Mouse (Mus musculus) kidney, postnatal 4 days (tissue): ENCODE results near the gene Sh3gl2.

Source experiments
- DNase-seq, 2 experiments: peaks; one replicate each; pipeline ENCODE4 v3.0.0; 2021; ENCODE audit warnings: mixed read lengths in 2 of 2

Sh3gl2 gene

DNA sequence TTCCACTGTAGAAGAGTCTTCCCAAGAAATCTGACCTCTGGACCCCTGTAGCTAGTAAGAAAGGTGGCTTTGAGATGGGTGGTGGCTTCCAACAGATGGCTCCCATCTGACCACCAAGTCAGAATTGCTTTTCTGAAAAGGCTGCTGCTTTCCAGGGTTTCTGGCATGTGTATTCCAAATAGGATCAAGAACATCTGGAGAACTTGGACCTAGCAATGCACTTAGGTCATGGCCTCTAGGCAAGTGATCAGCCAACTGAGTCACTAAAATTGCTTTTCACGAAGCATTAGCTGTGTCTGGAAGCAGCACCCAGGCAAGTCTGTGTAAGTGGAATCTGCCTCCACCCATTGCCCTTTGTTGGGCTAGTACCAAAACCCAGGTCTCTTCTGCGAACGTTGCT is 414.3 kb downstream of the Sh3gl2 start:
- peak in 1 of 2 experiments; percentile 2 for DNase-seq

DNA sequence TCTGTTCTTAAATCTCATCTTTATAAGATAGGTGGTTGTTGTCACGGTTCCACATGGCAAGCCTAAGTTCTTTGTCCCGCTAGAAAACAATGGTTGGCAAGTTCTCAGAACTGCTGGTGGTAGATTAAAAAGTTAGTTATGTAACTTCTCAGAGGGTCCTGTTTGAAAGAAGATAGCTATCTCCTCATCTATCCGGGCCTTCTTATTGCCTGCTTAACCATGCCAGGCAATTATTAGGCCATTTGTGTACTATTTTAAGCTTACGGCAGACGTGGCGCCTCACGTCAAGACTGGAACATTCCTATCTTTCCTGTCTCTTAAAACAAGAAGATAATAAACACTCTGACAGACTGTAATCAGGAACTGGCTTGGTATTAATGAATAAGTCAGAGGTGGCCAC is 424.5 kb downstream of the Sh3gl2 start:
- DNase-seq: no peak

DNA sequence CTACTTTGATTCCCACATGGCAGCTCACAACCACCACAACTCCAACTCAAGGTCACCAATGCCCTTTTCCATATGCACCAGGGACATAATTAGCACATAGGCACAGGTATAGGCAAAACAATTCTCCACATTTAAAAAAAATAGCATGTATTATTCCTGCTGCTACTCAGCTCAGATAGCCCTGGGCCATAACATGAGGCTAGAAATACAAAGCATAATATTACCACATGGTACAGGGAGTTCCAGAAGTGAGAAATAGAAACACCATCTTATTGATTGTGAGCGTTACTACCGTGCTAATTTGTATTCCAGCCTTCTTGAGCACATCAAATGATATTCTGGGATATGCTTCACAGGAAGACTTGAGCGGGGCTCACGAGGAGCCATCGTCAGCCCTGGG is 464.3 kb downstream of the Sh3gl2 start:
- DNase-seq: no peak

DNA sequence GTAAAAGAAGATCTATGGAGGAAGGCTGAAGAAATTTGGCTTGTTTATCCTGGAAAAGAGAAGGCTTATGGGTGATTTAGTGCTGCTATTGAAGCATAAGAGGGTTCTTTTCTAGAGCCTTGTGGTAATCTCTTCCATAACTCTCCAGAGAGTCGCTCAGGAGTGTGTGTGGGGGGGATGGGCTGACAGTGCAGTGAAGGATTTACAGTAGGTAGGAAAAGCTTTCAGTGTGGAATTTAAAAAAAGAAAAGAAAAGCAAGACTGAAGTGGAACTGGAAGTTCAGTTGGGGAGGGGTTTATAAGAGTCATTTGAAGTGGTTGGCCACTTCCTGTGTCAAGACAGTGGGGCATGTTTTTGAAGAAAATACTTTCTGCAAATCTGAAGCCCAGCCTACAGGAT is 464.8 kb downstream of the Sh3gl2 start:
- peak; percentile 24 to 36 for DNase-seq

DNA sequence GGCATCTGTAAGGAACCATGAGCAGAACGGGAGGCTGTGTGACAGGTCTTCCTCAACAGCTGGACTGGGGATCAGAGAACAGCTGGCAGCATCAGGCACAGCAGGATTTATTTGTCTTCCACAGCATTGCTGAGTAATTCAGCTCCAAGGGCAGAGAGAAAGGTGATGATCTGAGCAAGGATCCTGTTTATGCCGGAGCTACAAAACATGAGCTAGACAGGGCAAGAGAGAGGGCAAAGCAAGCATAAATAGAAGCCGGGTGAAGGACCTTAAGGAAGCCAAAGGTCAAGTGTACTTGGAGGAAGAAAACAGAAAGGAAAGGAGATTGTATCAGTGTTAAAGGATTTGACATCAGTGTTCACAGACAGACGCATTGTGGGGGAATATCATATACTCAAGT is 467.4 kb downstream of the Sh3gl2 start:
- DNase-seq: peak in 1 of 2 experiments; percentile 9

DNA sequence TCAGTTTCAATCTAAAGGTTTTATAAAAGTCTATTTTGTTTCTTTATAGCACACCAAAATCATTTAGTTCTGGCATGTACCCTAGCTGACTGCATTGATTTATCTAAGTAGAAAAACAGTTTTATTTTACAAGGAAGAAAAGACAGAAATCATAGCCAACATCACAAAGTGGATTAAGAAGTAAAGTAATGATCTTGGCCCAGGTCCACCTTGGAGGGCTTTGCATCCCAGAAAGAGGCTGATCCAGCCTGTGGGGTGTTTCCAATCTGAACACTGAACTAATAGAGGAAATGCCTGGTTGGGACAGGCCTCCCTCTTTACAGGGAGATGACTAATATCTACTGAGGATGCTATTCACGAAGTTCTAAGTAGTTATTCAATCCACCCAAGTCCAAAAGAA is 472.7 kb downstream of the Sh3gl2 start:
- DNase-seq: peak; percentile 9 to 27

DNA sequence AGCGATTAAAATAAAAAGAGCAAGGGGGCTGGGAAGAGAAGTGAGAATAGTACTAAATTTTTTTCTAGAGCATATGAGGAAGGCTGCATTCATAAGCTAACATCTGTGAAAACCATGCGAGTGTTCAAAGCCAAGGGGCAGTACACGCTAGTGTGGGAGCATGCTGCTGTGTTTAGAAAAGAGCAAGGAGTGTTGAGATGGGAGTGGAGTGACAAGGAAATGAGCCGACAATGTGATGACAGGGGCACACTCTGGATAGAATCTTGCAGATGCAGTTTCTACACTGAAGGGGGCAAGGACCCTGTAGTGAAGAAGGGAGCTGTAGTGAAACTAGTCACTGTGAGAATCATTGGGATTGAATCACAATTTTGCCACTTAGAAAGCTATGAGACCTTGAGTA is 481.2 kb downstream of the Sh3gl2 start:
- DNase-seq: no peak
